Mouse (Mus musculus) hindbrain, embryonic 13.5 days (tissue): Measurements from ENCODE around the gene Itk. TPM values are rescaled to one million over a fixed set of nuclear protein-coding genes. Genes with fewer than 3 reads are reported as not detected.
"Not testable (repeated sequence)": the region's sequence is repeated elsewhere in the genome, so short reads cannot be mapped to it uniquely, and the experiment has no call there.

Experiments used
- ATAC-seq: fragments of 200-750 bp; cut with Nextera tagmentation; 2 replicates; pipeline ENCODE4 v1.8.0; 2017; ENCODE audit warnings: moderate TSS enrichment; ENCODE audit not compliant: low FRiP score
- H3K27ac ChIP-seq: fragments of 300-500 bp; sonication (generic); 2 replicates; pipeline ENCODE4 v1.5.1; 2015; ENCODE audit warnings: inconsistent platforms, mild to moderate bottlenecking, moderate library complexity
- H3K27me3 ChIP-seq: fragments of 300-500 bp; sonication (generic); 2 replicates; pipeline ENCODE4 v1.6.1; 2015; ENCODE audit warnings: mild to moderate bottlenecking, inconsistent platforms
- H3K36me3 ChIP-seq: fragments of 300-500 bp; sonication (generic); 2 replicates; pipeline ENCODE4 v1.6.1; 2015; ENCODE audit warnings: mild to moderate bottlenecking, inconsistent platforms
- H3K4me1 ChIP-seq: fragments of 300-500 bp; sonication (generic); replicated peaks from 2 replicates; pipeline ENCODE4 v1.6.1; 2015; ENCODE audit warnings: inconsistent platforms
- H3K4me2 ChIP-seq: fragments of 300-500 bp; sonication (generic); 2 replicates; pipeline ENCODE4 v1.6.1; 2015; ENCODE audit warnings: inconsistent platforms, mild to moderate bottlenecking, moderate library complexity
- H3K4me3 ChIP-seq: fragments of 300-500 bp; sonication (generic); 2 replicates; pipeline ENCODE4 v1.5.1; 2015; ENCODE audit warnings: mild to moderate bottlenecking, inconsistent platforms
- H3K9ac ChIP-seq: fragments of 300-500 bp; sonication (generic); 2 replicates; pipeline ENCODE4 v1.6.1; 2015; ENCODE audit warnings: mild to moderate bottlenecking, inconsistent platforms
- H3K9me3 ChIP-seq: fragments of 300-500 bp; sonication (generic); 2 replicates; pipeline ENCODE4 v1.6.1; 2016; ENCODE audit warnings: inconsistent platforms
- WGBS: fragments of 180-500 bp; shearing (Covaris S2); methylation state at CpG from one replicate; pipeline ENCODE4 v1.1.7; 2015; 5-methylcytosine and 5-hydroxymethylcytosine counted together
- polyA plus RNA-seq: library from polyadenylated mRNA; unstranded; fragments of >200 nt; fragmentation: Nextera tagmentation; extraction: Ambion mirVana; gene quantifications from 2 replicates; pipeline ENCODE4 v1.2.1, GENCODE M21; 2015

Gene Itk
- polyA plus RNA-seq, result not detected in 2 replicates

- Histone ChIP-seq H3K4me2 (no peak within 1 kb of the TSS), H3K36me3 (no peaks in the 10 kb centered on the region), H3K27ac (no peak within 1 kb of the TSS), H3K4me3 (no peak within 1 kb of the TSS), H3K9me3 (no peaks in the 10 kb centered on the region), H3K9ac (no peak within 1 kb of the TSS), H3K4me1 (no peaks in the 10 kb centered on the region), H3K27me3 (no peaks in the 10 kb centered on the region)
- WGBS, result 87% methylated on average over 13 of the region's 13 CpGs
- ATAC-seq, result no peak
These were observed at the start of gene Itk for GRCm38 (mm10) chr11:46389336-46390117. Gene Itk, minus strand, starts transcription at chr11:46389515.

DNA sequence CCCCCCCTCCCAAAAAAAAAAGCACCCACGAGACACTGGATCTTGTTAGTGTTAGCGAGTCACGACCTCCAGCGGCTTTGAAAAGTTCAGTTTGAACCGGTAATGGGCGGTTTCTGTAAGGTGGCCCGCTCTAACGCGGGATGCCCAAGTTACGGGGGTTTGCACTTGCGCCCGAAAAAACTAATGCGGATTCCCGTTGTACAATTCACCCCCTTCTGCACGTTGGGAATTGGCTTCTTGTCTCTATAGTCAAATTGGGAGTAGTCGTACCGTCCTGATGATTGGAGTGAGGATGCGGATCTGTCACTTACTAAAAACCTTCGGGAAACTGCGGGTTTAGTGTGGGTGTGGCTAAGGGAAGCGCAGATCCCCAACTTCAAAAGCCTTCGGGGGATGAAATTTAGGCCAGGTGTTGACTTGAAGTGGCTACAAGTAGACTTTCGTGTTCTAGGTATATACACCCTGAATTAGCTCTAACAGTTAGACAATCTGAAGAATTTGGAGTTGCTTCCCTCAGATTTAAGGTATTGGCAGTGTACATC is 48.2 kb upstream of the Itk start:
- Histone ChIP-seq H3K27me3 (no peaks in the 10 kb centered on the region), H3K4me1 (peaks cover 13% of the 10 kb centered on the region), H3K27ac (peak overlapping the region; percentile 93; the same call in 1 of the 2 replicates), H3K9me3 (no peaks in the 10 kb centered on the region), H3K9ac (peak overlapping the region; percentile 90), H3K36me3 (peaks cover 18% of the 10 kb centered on the region), H3K4me3 (peak overlapping the region; percentile 95), H3K4me2 (peak overlapping the region; percentile 90)
- 2% methylated on average over 23 of the region's 23 CpGs for WGBS
- ATAC-seq, result no peak; the same call in 1 of the 2 replicates

DNA sequence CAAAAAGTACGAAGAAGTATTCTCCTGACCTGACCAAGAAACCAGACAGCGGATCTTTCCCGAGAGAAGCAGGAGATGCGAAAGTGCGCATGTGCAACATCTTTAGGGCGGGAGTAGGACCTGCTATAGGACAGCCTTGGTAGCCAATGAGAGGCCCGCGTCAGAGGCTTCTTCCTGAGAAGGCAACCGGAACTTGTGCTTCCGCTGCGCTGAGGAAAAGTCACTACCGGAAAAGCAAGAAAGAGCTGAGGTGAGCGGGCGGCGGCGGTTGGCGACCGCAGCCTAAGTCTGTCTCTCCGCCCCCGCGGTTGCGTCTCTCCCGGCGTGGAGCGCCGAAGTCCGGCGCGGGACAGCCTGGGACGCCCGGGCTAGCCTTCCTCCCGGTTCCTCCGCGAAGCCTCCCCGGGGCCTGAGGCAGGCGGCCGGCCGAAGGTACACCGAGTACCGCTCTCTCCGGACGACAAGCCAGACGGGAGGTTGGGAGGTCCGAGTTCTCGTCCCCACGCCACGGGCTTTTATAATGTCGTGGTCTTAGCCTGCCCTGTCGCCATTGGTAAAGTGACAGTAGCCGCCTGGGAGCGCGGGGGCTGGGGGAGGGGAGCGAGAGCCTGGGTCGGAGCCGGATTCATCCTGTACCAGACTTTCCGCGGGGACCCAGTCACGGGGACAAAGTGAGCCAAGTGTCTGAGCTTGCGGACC is 47.6 kb upstream of the Itk start, which contains the start of gene Med7:
Gene Med7 (plus strand): TSS at position 166 of the 699 bp plus-strand sequence.
- WGBS, result under 1% methylated on average over 58 of the region's 59 CpGs
- Histone ChIP-seq H3K36me3 (peaks cover 12% of the 10 kb centered on the region), H3K27me3 (no peaks in the 10 kb centered on the region), H3K27ac (peak within 1 kb of the TSS; percentile 93), H3K9me3 (no peaks in the 10 kb centered on the region), H3K4me1 (peaks cover 13% of the 10 kb centered on the region), H3K4me2 (peak within 1 kb of the TSS; percentile 90), H3K4me3 (peak within 1 kb of the TSS; percentile 95), H3K9ac (peak within 1 kb of the TSS; percentile 90)
- peak; percentile 99 for ATAC-seq

GRCm38 (mm10) chr11:46435363-46435762 is 46.0 kb upstream of the Itk start:
- Histone ChIP-seq H3K4me2 (no peak overlapping the region), H3K27ac (no peak overlapping the region), H3K4me3 (no peak overlapping the region), H3K36me3 (peaks cover under 1% of the 10 kb centered on the region), H3K9me3 (no peaks in the 10 kb centered on the region), H3K27me3 (no peaks in the 10 kb centered on the region), H3K4me1 (peaks cover 13% of the 10 kb centered on the region), H3K9ac (no peak overlapping the region)
- no peak for ATAC-seq

DNA sequence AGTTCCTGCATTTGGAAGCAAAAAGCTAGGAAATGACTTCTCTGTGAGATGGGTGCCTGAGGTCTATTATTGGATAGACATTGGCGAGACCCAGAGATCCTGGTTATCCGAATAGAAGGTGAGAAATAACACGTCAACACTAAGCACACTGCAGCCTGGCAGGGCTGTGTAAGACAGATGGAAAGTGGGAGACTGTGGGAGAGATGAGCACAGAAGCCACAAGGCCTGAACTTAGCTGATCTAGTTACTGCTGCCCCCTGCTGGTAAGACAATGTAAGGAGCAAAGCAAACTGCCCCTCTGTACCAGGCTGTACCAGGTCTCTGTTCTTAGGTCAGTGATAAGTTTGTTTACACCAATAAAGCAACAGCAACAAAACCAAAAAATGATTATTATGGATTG is 41.8 kb upstream of the Itk start:
- H3K9ac ChIP-seq, result no peak overlapping the region
- peak; percentile 92 for ATAC-seq
- no peaks in the 10 kb centered on the region for H3K36me3 ChIP-seq
- no peaks in the 10 kb centered on the region for H3K9me3 ChIP-seq
- H3K27me3 ChIP-seq, result no peaks in the 10 kb centered on the region
- peaks cover 1% of the 10 kb centered on the region; the same call in 1 of the 2 replicates for H3K4me1 ChIP-seq
- H3K4me2 ChIP-seq, result no peak overlapping the region
- H3K27ac ChIP-seq, result no peak overlapping the region; the same call in 1 of the 2 replicates
- WGBS, result 22% methylated on average over 3 of the region's 3 CpGs
- no peak overlapping the region for H3K4me3 ChIP-seq

GRCm38 (mm10) chr11:46430123-46430522 is 40.8 kb upstream of the Itk start:
- H3K4me2 ChIP-seq, result no peak overlapping the region
- no peak overlapping the region for H3K4me3 ChIP-seq
- H3K27ac ChIP-seq, result no peak overlapping the region
- H3K9ac ChIP-seq, result no peak overlapping the region
- no peaks in the 10 kb centered on the region for H3K36me3 ChIP-seq
- H3K4me1 ChIP-seq, result no peaks in the 10 kb centered on the region
- no peaks in the 10 kb centered on the region for H3K27me3 ChIP-seq
- WGBS, result 85% methylated on average over 2 of the region's 2 CpGs
- ATAC-seq, result no peak
- no peaks in the 10 kb centered on the region for H3K9me3 ChIP-seq

DNA sequence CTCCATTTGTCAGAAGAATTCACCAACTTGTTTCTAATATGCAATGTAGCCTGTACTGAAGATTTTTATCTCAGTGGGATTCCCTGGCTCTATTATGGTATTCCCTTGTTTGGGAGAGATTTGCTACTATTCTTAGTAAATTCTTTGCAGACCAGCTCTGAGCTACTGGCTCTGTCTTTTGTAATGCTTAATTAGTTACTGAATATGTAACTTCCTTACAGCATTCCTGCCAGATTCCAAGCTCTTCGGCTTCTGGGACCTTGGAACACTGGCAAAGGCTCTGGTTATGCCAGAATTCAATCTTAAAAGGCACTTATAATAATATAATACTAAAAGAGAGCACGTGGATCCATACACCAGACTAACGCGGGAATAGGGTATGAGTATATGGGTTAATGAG is 38.8 kb upstream of the Itk start:
- H3K36me3 ChIP-seq, H3K27me3 ChIP-seq, H3K9me3 ChIP-seq, ATAC-seq, H3K4me3 ChIP-seq, H3K4me1 ChIP-seq, H3K4me2 ChIP-seq, H3K27ac ChIP-seq, H3K9ac ChIP-seq: not testable (repeated sequence)
- 35% methylated on average over 4 of the region's 4 CpGs for WGBS

- Histone ChIP-seq H3K4me3 (no peak overlapping the region), H3K36me3 (no peaks in the 10 kb centered on the region), H3K4me2 (no peak overlapping the region), H3K4me1 (no peaks in the 10 kb centered on the region), H3K27ac (no peak overlapping the region), H3K9me3 (no peaks in the 10 kb centered on the region), H3K27me3 (no peaks in the 10 kb centered on the region), H3K9ac (no peak overlapping the region)
- no peak for ATAC-seq
- 87% methylated on average over 8 of the region's 8 CpGs for WGBS
These were observed 32.0 kb upstream of the Itk start for GRCm38 (mm10) chr11:46421086-46421888.

GRCm38 (mm10) chr11:46418860-46419259 is 29.5 kb upstream of the Itk start:
- Histone ChIP-seq H3K27me3 (no peaks in the 10 kb centered on the region), H3K4me2 (no peak overlapping the region), H3K4me3 (no peak overlapping the region), H3K27ac (no peak overlapping the region), H3K36me3 (no peaks in the 10 kb centered on the region), H3K9me3 (no peaks in the 10 kb centered on the region), H3K9ac (no peak overlapping the region), H3K4me1 (no peaks in the 10 kb centered on the region)
- 90% methylated on average over 5 of the region's 5 CpGs for WGBS
- no peak for ATAC-seq

DNA sequence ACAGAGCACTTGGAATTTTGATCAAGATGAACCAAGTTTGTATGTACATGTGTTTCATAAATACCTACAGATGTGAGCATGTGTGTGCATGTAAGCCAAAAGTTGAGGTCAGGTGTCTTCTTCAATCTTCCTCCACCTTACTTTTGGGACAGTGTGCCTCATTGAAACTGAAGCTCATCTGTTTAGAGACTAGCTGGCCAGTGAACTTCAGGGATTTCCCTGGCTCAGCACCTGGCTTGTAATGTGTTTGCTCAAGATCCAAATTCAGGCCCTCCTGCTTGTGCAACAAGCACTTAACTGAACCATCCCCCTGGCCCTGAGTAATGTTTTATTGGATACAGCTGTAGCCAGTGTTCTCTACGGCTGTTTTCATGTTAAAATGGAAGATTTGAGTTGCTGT is 29.1 kb upstream of the Itk start:
- no peak overlapping the region for H3K4me3 ChIP-seq
- 79% methylated on average over 1 of the region's 1 CpGs for WGBS
- no peaks in the 10 kb centered on the region for H3K27me3 ChIP-seq
- H3K4me2 ChIP-seq, result no peak overlapping the region
- H3K9ac ChIP-seq, result no peak overlapping the region
- H3K36me3 ChIP-seq, result no peaks in the 10 kb centered on the region
- no peaks in the 10 kb centered on the region for H3K4me1 ChIP-seq
- H3K9me3 ChIP-seq, result no peaks in the 10 kb centered on the region
- no peak for ATAC-seq
- no peak overlapping the region for H3K27ac ChIP-seq

DNA sequence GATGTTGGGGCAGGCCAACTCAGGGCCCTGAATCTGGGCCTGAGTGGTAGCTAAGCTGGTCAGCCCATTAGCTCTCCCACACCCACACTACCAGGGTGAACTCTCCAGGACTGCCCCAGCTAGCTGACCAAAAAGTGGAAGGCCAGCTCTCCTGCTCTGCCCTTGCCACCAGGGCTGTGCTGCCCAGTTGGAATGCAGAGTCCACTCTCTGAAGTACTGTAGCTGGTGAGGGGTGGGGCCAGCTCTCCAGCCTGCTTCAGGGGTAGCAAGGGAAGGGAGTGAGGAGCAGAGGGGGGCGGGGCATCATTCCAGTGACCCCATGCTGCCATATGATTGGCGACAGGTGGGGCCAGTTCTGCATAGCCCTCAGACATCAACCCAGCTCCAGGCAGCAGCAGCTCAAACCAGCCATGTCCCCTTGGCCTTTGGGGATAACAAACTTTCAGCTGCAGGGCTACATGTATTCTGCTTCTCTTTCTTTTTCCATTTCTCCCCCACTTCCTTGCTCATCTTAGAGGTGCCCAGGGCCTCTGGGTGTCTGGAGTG is 20.8 kb upstream of the Itk start:
- WGBS, result 49% methylated on average over 2 of the region's 2 CpGs
- Histone ChIP-seq H3K27me3 (no peaks in the 10 kb centered on the region), H3K36me3 (no peaks in the 10 kb centered on the region), H3K4me1 (no peaks in the 10 kb centered on the region), H3K27ac (no peak overlapping the region), H3K9me3 (no peaks in the 10 kb centered on the region), H3K4me3 (no peak overlapping the region), H3K9ac (no peak overlapping the region), H3K4me2 (no peak overlapping the region)
- ATAC-seq, result no peak

DNA sequence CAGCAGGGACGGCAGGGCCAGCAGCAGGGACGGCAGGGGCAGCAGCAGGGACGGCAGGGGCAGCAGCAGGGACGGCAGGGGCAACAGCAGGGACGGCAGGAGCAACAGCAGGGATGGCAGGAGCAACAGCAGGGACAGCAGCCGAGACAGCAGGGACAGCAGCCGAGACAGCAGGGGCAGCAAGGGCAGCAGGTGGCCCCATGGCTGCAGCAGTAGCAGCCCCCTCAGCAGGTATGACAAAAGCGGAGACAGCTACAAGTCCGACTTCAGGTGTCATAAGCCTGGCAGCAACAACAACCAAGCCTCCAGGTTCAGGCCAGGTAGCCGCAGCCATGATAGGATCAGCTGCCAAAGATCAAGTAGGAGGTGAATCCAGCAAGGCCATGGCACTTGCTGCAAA is 17.4 kb upstream of the Itk start:
- 37% methylated on average over 10 of the region's 10 CpGs for WGBS
- Histone ChIP-seq H3K9ac (no peak overlapping the region), H3K27me3 (no peaks in the 10 kb centered on the region), H3K4me3 (no peak overlapping the region), H3K4me1 (no peaks in the 10 kb centered on the region), H3K36me3 (no peaks in the 10 kb centered on the region), H3K4me2 (no peak overlapping the region), H3K27ac (no peak overlapping the region), H3K9me3 (no peaks in the 10 kb centered on the region)
- no peak for ATAC-seq
